Comparison of ENCODE assay signal across 24 mouse cellular contexts in genomic region chr12:83016486-83016885, GRCm38 (mm10).
DNase-seq lines count a peak whose midpoint lies in the region; ATAC-seq lines count a peak whose summit lies in the region.
"Had no signal": no experiment of that assay in that cellular context is flagged by ENCODE, and none has a peak within 500 bp of the region (broad histone marks: within the 10 kb centered on the region; RNA-seq: fewer than 3 reads in every experiment).

No protein-coding gene starts in this region.

- H3K27me3 ChIP-seq in heart, embryonic 11.5 days (ENCODE audit: control insufficient read depth, insufficient read depth, low read length), result no peaks in the 10 kb centered on the region
- H3K27me3 ChIP-seq in heart, embryonic 13.5 days (replicated peaks), result no peaks in the 10 kb centered on the region
- H3K27me3 ChIP-seq: hindbrain, embryonic 12.5 days had no signal

- H3K4me3 ChIP-seq in heart, embryonic 11.5 days (ENCODE audit: low read depth, low read length), result no peak overlapping the region
- H3K4me3 ChIP-seq in heart, embryonic 13.5 days, result no peak overlapping the region
- H3K4me3 ChIP-seq: forebrain, embryonic 10.5 days; gastrocnemius, adult 2 months; heart, adult 2 months; hindbrain, embryonic 12.5 days; hindbrain, embryonic 15.5 days had no signal

- H3K9me3 ChIP-seq in heart, embryonic 11.5 days (replicated peaks; ENCODE audit: control insufficient read depth, low read length), result no peaks in the 10 kb centered on the region
- H3K9me3 ChIP-seq in heart, embryonic 13.5 days, result no peaks in the 10 kb centered on the region
- H3K9me3 ChIP-seq: forebrain, embryonic 10.5 days; hindbrain, embryonic 12.5 days; hindbrain, embryonic 15.5 days had no signal

- no peak overlapping the region for H3K4me2 ChIP-seq in heart, embryonic 11.5 days
- H3K4me2 ChIP-seq in heart, embryonic 13.5 days, result peak overlapping the region; percentile 21
- H3K4me2 ChIP-seq: hindbrain, embryonic 12.5 days; hindbrain, embryonic 15.5 days had no signal

- H3K4me1 ChIP-seq in heart, embryonic 11.5 days (ENCODE audit: control insufficient read depth, insufficient read depth, low read length), result peaks cover 15% of the 10 kb centered on the region; the same call in 1 of the 2 replicates
- H3K4me1 ChIP-seq in heart, embryonic 13.5 days, result peaks cover 50% of the 10 kb centered on the region
- H3K4me1 ChIP-seq: forebrain, embryonic 10.5 days; hindbrain, embryonic 12.5 days; hindbrain, embryonic 15.5 days had no signal

- no peak overlapping the region for H3K9ac ChIP-seq in heart, embryonic 11.5 days (ENCODE audit: low read depth, low read length)
- H3K9ac ChIP-seq in heart, embryonic 13.5 days, result peak overlapping the region; percentile 50
- H3K9ac ChIP-seq: forebrain, postnatal 0 days; hindbrain, embryonic 12.5 days; hindbrain, embryonic 15.5 days had no signal

- WGBS in heart, embryonic 11.5 days (ENCODE audit: insufficient replicate concordance), result 47% methylated on average over 6 of the region's 6 CpGs
- 35% methylated on average over 6 of the region's 6 CpGs for WGBS in heart, embryonic 13.5 days

- DNase-seq in heart, adult 11 months, result peak; percentile 86
- DNase-seq in heart, adult 9 months (ENCODE audit: low spot score in 2 of 2), result no peak
- no peak for DNase-seq in heart, postnatal 36 days
- DNase-seq in heart, postnatal 4 days, result peak; percentile 34
- DNase-seq in left cerebral cortex, adult 11 months (ENCODE audit: low spot score), result no peak
- DNase-seq in embryo, embryonic 10 days (ENCODE audit: low spot score), result no peak
- DNase-seq: adrenal gland, postnatal 25 days; cerebellum, adult 11-12 months; cerebellum, adult 8-10 months; cerebellum, postnatal 10 days; cerebellum, postnatal 36 days; forebrain, postnatal 0 days; gastrocnemius, adult 2 months; gastrocnemius, postnatal 14 days; kidney, adult 2 months had no signal

- peak overlapping the region; percentile 37; the same call in 1 of the 2 replicates for H3K27ac ChIP-seq in heart, embryonic 11.5 days (ENCODE audit: low read depth, low read length)
- peak overlapping the region; percentile 54 for H3K27ac ChIP-seq in heart, embryonic 13.5 days (replicated peaks)
- H3K27ac ChIP-seq: forebrain, embryonic 10.5 days; gastrocnemius, adult 2 months; heart, adult 2 months; hindbrain, embryonic 12.5 days; hindbrain, embryonic 15.5 days had no signal

- ATAC-seq in heart, embryonic 11.5 days (replicated peaks; ENCODE audit: insufficient number of reproducible peaks, low FRiP score, low TSS enrichment), result no peak
- ATAC-seq in heart, embryonic 13.5 days (ENCODE audit: extremely low read depth, insufficient number of reproducible peaks, low FRiP score, low TSS enrichment), result no peak
- ATAC-seq: CD4-positive, CD25-positive, alpha-beta regulatory T cell, adult 4 months; forebrain, embryonic 14.5 days; forebrain, postnatal 0 days; intestine, postnatal 0 days had no signal

- intact Hi-C loops in heart, postnatal 36 days (cut with DNase I), result loop anchor here (5.0 to 10.0 kb wide), 2 partner anchors 54 to 402 kb away; no protein-coding TSS in a partner anchor

- no peaks in the 10 kb centered on the region for H3K36me3 ChIP-seq in heart, embryonic 11.5 days (ENCODE audit: control insufficient read depth, insufficient read depth, low read length)
- H3K36me3 ChIP-seq in heart, embryonic 13.5 days, result no peaks in the 10 kb centered on the region
- H3K36me3 ChIP-seq: forebrain, embryonic 10.5 days; hindbrain, embryonic 12.5 days; hindbrain, embryonic 15.5 days had no signal

Comparison
In these comparisons a context has a peak if more than half of its experiments do, and no peak if none do; other contexts are left out.
1. DNase-seq: peak in heart, adult 11 months (single experiment) and heart, postnatal 4 days (single experiment); none in heart, adult 9 months (0 of 2), heart, postnatal 36 days (0 of 2), left cerebral cortex, adult 11 months (single experiment) and embryo, embryonic 10 days (single experiment).